Mouse (Mus musculus) heart, postnatal 4 days (tissue): ENCODE measurements at regions not wholly inside any gene's neighbourhood (a gene's known extent, or its start where the extent isn't known, plus 50 kb on each side); places are given as distances from the start of the nearest gene placed in this dataset.

Experiments
- DNase-seq: peaks from one replicate; pipeline ENCODE4 v3.0.0; 2021

DNA sequence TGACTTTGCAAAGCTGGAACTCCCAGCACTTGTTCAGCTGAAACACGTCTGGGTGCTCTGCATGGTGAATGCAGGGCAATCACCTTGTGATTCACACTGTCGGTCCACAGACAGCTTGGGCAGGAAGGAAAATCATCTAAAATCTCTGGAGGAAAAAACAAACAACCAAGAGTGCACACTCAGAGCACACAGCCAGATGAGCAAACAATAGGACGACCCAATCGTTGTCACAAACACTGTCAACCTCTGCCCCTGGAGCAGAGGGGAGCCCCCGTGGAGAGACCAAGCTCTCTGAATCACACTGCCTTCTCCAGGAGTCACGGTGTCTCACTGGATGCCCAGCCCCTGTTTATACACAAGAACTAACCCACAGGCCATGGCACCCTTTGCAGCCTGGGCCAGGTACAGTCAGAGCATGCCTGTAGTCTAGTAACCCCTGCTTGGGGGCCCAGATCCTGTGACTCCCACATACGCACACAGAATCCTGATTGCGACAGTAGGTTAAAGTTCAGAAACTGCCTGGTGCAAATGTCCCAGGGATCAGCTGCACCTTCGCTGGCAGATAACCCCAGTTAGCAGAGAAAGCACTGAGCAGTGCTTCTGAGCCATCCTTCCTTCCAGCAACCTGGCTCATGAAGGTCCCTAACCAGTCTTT is 63.0 kb upstream of the Rreb1 start:
- DNase-seq, result no peak

DNA sequence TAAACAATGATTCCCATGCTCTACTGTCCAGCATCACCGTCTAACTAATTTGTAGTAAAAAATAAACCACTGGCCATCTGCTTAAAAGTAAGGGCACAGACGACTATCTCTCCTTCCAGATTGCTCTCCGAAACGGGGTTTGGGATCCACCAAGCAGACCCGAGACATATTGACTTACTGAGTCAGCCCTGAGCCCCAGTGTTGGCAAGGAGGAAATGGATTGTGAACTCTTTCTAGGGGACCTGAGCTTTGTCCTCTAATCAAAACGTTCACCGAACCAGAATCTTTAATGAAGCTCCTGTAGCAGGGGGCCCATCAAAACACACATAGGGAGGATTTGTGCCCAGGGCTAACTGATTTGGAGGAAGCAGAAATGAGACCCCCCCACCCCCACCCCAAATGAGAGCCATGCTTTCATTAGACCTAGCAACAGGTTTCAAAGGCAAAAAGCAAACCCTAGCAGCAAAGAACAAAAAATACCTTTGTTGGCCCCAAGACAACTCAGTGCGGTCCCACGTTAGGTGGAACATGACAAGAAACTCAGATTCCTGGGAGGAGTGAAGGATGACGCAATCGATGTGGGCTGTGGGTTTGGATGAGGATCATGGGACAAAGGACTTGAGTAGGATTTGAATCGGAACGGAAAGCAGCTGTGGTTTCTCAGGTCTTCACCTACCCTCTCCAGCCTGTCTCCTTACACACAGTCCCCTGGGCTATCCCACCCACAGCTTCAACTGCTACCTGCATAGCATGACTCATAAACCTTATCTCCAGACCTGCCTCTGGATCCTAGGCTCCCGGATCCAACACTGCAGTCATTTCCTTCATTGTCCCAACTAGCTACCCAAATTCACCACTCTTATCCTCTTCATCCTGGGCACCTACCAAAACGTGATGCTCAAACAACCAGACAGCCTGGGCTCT is 62.2 kb upstream of the Rreb1 start:
- no peak for DNase-seq

DNA sequence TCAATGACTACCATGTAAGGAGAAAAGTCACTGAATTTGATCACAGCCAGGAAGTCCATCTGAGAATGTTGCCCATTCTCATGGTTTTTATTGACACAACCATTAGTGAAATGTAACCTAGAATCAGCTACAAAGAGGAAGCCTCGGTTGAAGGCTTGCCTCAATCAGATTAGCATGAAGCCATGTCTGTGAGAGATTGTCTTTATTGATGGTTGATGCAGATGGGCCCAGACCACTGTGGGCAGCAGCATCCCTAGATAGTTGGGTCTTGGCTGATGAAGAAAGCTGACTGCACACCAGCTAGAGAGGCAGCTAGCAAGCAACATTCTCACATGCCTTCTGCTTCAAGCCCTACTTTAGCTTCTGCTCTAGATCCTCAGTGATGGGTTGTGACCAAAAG is 60.4 kb upstream of the Rreb1 start:
- DNase-seq, result no peak

DNA sequence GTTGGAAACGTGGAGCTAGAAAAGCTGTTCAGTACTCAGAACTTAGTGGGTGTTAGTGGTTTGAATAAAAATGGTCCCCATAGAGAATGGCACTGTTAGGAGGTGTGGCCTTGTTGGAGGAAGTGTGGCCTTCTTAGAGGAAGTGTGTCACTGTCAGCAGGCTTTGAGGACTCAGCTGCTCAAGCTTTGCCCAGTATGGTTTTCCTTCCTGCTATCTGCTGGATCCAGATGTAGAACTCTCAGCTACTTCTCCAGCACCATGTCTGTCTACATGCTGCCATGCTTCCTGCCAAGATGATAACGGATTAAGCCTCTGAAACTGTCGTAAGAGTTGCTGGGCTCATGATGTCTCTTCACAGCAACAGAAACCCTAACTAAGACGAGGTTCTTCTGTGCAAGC is 59.8 kb upstream of the Rreb1 start:
- no peak for DNase-seq
